Mouse (Mus musculus) CD4-positive, CD25-positive, alpha-beta regulatory T cell, adult 4 months (primary cell): ENCODE data around the gene Wipf2. TPM values are rescaled to one million over a fixed set of nuclear protein-coding genes. Genes with fewer than 3 reads are reported as not detected.
A peak's percentile ranks its signal among the peaks of the same experiment; 100 is the strongest.
"Not testable (repeated sequence)": the region's sequence is repeated elsewhere in the genome, so short reads cannot be mapped to it uniquely, and the experiment has no call there.

ENCODE experiments used
- ATAC-seq: one replicate; pipeline ENCODE4 v1.8.0; 2017
- polyA plus RNA-seq, 2 experiments: library from polyadenylated mRNA; unstranded; fragments of 100-300 nt; shearing (Covaris generic); gene quantifications; one replicate each; pipeline ENCODE4 v1.2.1; 2017

The Wipf2 gene
- polyA plus RNA-seq, 2 experiments from 2014 or later: 13.5 to 13.9 TPM

- ATAC-seq: no peak
Measured at GRCm38 (mm10) chr11:98910415-98910814, 47.0 kb downstream of the Wipf2 start.

DNA sequence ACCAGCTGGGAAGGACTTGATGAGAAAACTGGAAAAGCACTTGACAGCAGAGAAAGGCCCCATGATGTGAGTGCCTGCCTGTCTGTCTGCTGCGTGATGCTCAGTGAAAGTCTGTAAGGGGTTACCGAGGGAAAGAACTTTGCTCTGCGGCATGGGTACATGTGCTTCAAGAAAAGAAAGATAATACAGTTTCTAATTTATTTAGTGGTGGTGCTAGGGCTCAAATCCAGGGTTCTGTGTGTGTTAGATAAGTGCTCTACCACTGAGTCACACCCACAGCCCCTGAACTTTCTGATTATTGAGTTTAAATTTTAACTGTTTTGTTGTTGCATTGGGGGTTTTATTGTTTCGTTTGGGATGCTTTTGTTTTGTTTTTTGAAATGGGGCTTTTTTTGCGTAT lies 48.1 kb downstream of the Wipf2 start:
- no peak for ATAC-seq

DNA sequence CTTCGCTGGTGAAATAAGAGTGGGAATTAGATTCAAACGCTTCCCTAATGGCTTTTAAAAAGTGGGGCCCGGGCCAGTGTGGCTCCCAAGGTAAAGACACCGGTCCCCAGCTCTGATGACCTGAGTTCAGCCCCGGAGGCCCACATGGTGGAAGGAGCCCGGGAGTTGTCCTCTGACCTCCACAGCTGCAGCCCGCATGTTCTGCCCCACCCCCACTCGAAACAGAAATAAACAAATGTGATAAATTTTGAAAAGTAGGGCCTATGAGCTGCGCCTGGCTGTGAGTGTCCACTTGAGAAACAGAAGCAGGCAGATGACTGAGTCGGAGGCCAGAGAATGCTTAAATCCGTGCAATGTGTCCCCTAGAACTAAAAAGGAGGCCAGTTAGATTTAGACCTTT lies 50.8 kb downstream of the Wipf2 start:
- ATAC-seq: no peak

DNA sequence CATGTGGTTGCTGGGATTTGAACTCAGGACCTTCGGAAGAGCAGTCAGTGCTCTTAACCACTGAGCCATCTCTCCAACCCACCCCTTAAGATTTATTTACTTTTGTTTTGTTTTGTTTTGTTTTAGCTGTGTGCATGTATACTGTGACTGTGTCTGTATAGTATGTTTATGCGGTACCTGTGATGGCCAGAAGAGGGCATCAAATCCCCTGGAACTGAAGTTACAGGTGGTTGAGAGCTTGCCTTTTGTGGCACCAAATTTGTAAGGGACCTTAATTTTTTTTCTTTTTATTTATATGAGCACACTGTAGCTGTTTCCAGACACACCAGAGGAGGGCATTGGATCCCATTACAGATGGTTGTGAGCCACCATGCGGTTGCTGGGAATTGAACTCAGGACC lies 52.9 kb downstream of the Wipf2 start:
- not testable (repeated sequence) for ATAC-seq

GRCm38 (mm10) chr11:98917428-98918005 lies 54.1 kb downstream of the Wipf2 start:
- no peak for ATAC-seq

GRCm38 (mm10) chr11:98918231-98918630 lies 54.8 kb downstream of the Wipf2 start:
- peak; percentile 84 for ATAC-seq

GRCm38 (mm10) chr11:98919009-98919408 lies 55.6 kb downstream of the Wipf2 start:
- no peak for ATAC-seq

- ATAC-seq: not testable (repeated sequence)
Measured at GRCm38 (mm10) chr11:98921813-98922212, 58.4 kb downstream of the Wipf2 start.

DNA sequence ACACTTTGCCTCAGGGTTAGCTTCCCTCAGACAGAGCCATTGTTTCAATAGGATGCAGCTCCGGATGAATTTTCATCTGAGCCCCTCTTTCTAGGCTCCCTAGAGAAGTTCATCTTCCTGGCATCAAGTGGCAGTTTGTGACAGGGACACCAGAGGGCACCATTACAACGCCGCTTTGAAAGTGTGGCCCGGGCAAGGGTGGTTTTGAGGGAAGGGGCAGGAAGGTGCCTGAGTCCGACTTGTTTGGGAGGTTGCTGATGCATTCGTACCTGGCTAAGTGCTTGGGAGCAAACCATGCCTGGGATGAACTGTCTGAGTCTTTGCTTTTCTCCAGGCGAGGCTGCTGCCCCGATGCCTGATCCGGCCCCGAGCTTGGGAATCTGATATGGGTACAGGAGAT lies 58.9 kb downstream of the Wipf2 start:
- peak; percentile 60 for ATAC-seq

GRCm38 (mm10) chr11:98922851-98923711 lies 59.6 kb downstream of the Wipf2 start:
- not testable (repeated sequence) for ATAC-seq

DNA sequence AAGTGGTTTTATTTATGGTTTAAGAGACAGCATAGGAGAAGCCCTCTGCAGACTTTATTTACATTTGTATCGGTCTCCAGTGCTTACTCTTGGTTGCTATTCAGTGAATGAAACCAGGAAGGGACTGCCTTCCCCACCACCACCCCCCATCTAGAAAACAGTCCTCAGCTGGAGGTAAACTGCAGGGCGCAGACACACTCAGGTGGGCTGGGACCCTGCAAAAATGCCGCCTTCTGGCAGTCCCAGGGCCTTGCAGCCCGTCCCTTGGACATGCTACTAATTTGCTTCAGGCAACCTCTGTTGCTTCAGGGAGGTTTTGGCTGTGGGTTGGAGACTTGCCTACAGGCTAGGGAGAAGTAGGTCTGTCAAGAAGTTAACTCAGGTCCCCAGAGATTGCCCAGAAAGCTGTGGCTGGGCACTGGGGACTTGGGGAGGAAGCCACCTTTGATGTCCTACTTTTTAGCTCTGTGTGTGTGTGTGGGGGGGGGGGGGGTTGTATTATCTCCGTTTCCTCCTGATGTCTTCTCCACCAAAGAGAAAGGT lies 61.3 kb downstream of the Wipf2 start:
- ATAC-seq: no peak

- peak; percentile 51 for ATAC-seq
Measured at GRCm38 (mm10) chr11:98925265-98925721, 61.9 kb downstream of the Wipf2 start.

DNA sequence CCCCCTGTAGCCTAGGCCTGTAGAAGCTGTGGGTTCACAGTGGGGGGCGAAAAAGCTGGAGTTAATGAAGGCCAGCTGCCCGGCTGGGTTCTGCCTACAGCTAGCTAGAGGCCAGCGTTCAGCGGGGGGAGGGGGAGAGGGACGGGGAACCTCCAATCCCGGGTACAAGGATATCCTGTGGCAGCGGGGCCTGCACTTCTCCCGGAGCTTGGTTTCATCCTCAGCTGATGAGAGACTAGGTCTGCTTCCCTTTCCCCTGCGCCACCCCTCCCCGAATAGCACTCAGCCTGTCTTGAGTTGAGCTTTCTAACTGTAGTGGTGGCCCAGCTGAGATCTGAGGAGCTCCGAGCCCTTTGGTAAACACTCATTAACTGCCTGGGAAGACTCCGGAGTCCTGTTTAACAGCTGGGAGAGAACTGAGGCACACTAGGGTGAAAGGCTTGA lies 62.5 kb downstream of the Wipf2 start:
- no peak for ATAC-seq

DNA sequence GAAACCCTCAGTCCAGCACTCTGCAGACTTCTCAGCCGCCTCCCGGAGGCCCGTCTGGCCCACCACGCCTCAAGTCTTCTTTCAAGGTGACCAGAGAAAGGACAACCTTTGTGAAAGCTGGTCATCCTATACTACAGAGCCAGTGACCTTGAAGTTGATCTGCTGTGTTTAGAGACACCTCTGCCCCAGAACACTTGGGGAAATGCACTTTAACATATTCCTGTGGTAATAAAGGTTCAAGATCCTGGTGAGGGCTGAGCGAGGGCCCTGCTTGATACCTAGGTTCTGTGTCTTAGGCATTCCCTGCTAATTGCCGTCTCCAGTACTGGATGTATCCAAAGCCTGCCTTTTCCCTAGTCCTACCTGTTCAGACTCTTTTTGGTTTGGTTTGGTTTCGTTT lies 63.1 kb downstream of the Wipf2 start:
- no peak for ATAC-seq

DNA sequence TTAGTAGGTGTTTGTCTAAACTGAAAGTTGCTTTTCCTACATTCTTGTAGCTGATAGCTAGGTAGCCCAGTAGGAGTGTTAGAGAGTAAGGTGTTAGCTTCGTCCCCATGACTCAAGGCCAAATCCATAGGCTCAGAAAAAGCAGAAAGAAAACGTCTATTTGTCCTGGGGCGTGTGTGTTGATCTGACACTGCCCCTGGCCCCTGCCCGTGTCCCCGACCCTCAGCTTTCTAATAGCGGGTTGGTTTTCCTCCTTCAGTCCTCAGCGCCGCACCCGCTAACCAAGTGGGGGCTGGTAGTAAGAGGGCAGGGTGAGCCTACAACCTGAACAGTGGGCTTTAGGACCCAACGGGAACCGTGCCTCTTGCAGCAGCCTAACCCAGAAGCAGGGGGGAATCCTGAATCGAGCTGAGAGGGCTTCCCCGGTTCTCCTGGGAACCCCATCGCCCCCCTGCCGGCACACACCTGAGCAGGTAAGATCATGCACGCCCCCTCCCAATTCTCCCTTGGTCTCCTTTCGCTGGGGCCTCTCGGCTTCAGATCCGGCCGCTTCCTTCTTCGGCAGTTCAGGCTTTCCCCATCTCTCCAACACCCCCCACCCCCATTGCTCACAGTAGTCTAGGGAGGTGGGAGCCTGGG lies 64.1 kb downstream of the Wipf2 start, which contains the start of gene Rara:
Rara (plus strand) TSS at position 381 of the 639 bp plus-strand sequence.
- peak; percentile 49 for ATAC-seq

- no peak for ATAC-seq
Measured at GRCm38 (mm10) chr11:98928186-98928893, 64.9 kb downstream of the Wipf2 start.

DNA sequence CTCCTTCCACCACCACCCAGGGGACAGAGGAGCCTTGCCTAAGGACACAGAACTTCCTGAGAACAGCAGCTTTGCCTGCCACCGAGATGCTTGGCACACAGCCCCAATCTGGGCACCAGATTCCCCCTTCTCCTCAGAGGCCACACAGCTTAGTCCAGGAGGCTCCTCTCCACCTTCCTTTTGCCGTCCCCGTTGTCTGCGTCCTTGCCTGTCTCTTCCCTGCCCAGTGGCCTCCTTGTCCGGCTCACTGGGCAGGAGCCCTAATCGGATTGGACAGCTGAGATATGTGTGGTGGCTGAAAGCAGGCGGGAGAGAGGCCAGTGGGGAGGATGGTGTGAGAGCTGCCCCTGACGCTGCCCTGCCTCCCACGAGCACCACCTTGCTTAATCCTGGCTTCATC lies 66.1 kb downstream of the Wipf2 start:
- no peak for ATAC-seq

DNA sequence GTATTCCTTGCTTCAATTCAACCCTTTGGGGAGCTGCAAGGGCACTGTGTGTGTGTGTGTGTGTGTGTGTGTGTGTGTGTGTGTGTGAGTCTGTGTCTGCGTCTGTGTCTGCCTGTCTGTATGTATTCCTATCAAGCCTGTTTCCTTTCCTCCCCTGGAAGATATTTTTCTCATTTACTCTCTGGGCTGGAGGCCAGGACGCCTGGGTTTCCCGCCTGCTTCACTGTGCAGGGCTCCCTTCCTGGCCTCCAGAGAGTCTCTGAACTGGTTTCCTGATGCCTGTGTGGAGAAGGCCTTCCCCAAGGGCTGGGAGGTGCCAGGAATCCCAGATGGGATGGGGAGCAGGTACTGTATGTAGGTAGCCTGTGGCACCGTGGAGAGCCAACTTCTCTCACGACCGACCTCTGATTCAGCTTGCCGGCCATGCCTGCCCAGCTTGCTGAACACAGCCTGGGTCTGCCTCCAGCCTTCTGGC lies 66.7 kb downstream of the Wipf2 start:
- ATAC-seq: no peak

DNA sequence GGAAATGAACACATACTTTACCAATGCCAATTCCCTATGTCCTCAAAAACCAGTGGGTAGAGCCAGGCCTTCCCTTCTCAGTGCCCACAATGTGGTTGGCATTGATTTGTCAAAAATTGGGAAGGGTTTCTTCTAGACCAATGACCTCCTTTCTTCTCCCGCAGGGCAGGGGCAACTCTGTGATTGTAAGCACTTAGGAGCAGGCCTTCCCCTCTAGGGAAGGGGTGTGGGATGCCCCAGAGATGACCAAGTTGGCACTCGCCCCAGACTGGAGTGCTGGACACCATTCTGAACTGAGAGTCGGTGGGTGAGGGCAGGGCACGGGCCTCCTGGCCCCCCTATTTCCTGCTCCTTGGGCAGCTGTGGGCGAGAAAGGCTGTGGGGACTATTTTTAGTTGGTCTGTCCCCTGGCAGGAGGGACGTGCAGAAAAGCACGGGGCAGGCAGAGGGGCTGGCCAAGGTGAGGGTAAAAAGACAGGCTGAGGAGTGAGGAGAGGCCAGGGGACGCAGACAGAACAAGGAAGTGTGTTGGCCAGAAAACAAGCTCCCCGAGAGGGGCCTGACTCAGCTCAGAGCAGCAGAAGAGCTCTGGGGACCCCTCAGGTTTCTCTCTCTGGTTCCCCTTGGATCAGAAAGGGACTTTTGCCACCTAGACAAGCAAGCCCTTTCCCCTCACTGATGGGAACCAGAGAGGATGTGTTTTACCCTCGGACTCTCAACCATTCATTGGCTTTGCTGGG lies 67.5 kb downstream of the Wipf2 start:
- no peak for ATAC-seq

- no peak for ATAC-seq
Measured at GRCm38 (mm10) chr11:98931513-98932292, 68.3 kb downstream of the Wipf2 start.
